Mouse (Mus musculus) urinary bladder, postnatal 36 days (tissue): Measurements from ENCODE around the gene Tsg101.
"Not testable (repeated sequence)": the region's sequence is repeated elsewhere in the genome, so short reads cannot be mapped to it uniquely, and the experiment has no call there.

Experiments used
- DNase-seq, 2 experiments: peaks; one replicate each; pipeline ENCODE4 v3.0.0; 2022; ENCODE audit warnings: low spot score in 2 of 2, mixed read lengths in 1 of 2

Tsg101 gene

DNA sequence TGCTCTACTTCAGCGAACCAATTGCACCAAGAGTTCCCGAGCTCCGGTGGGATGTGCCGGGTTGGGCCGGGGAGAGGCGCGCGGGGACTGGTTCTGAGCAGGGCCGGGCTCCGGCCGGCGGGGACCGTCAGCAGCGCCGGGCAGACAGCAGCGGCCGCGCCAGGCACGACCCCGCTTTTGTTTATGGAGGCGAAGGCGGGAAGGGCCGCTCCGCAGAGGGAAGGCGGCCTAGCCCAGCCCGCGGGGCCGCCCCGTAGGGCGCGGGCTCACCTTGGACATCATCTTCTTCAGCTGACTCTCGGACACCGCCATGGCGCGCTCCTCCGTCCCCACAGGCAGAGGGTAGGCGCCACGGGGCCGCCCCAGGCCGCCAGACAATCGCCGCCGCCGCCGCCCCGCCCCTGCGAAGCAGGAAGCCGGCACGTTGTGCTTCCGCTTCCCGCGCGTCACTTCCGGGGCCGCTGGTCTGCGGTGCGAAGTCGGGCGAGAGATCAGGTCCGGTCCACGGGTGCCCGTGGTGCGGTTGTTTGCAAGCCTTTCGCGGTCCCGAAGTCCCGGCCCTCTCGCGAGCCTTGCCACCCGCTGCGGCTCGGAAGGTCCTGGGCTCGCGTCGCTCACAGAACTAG lies at the start of gene Tsg101:
TSS of gene Tsg101 (minus strand) at position 419 of the 626 bp plus-strand sequence.
- peak; percentile 90 to 91 for DNase-seq

DNA sequence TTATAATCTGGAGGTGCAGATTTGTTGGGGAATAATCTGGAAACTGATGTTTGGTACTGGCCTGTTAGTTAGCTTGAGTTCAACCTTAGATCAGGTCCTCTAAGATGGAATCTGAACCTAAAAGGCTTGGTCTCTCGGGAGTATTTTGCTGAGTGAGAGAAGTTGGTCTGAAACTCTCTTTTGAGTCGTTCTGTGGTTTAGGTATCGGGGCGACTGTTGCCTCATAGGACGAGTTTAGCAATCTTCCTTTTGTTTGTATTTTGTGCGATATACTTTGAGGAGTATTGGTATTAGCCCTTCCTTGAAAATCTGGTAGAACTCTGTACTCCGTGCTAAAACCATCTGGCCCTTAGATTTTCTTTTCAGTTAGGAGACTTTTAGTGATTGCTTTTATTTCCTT lies 44.3 kb upstream of the Tsg101 start:
- no peak for DNase-seq

DNA sequence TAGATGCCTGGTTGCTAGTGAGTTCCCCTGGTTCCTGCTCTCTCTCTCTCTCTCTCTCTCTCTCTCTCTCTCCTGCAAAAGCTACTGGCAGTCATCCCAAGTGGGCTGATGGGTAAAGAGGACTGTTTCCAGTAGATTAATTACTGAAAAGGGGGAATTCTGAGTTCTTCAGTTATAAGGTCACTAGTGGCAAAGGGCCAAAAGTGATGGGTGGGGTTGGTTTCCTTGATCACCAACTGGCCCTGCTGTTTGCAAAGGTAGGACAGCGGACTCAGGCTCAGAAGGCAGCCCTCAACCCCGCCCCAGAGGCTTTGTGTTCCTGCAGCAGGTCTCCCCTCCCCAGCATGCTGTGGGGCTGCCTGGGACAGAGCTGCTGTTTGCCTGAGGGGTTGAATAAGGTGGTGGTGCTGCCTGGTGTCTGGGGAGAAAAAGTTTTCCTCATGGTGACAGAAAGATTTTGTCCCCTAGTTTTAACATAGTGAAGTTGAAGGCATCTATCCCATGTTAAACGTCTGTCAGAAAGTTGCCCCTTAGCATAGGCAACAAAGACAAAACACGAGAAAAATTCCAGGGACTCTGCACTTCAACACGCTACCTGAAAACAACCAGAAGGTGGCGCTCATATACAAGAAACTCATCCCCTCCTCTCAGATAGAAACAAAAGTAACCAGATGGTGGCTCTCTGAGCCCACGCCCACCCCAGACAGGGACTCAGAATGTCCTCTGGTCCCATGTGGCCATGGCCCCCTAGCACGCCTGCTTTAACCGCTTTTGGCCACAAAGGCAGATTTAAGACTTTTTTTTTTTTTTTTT lies 43.2 kb upstream of the Tsg101 start:
- DNase-seq = peak; percentile 35 to 51

DNA sequence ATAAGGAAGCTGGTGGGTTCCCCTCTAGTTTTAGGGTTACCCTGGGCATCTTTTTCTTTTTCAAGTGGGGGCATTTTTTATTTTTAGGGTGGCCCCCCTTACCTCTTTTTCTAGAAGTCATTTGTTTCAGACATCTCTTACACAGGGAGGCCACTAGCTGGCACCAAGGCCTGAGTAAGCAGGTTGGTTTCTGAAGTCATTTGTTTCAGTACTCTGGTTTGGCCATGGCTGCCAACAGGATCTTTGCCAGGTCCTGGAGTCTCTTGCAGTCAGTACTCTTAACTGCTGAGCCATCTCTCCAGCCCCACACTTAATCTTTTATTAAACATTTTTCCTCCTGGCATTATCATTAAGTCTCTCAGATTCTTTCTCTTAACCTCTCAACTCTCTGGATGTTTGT lies 42.4 kb upstream of the Tsg101 start:
- no peak for DNase-seq

DNA sequence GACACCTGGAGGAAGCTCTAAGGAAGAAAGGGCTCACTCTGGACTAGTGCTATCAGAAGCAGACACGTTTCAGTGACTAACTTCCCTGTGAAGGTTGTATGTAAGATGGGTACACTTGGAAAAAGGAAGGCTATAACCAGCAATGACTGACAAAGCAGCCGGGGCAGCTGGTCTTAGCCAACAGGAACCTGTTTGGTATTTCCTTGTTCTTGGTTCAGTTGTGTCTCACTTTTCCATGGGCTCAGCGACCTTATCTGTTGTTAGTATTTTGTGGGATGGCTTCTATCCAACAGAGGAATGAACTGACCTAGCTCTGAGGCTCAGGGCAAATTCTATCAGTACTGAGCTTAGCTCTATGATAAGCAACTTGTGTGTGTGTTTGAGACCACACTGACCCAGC lies 41.2 kb upstream of the Tsg101 start:
- no peak for DNase-seq

GRCm38 (mm10) chr7:46958853-46959252 lies 39.1 kb upstream of the Tsg101 start:
- DNase-seq = no peak

- peak; percentile 94 to 95 for DNase-seq
These were observed 38.3 kb upstream of the Tsg101 start, which contains the start of gene Uevld for GRCm38 (mm10) chr7:46957831-46958691. TSS of gene Uevld (minus strand) at chr7:46958527.

DNA sequence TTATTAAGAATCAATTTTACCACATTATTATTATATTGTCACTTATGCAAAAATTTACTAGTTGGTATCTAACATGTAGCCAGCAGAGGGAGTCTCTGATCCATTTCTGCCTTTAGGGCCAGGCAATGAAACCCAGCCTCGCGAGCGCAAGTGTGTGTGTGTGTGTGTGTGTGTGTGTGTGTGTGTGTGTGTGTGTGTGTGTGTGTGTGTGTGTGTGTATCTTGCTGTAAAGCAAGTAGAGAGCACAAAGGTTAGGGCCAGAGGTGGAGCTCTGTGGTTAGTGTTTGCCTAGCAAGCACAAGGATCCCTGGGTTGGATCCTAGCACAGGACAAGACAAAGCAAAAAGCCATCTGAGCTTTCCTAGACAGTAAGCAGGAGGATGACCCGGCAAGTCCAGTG lies 16.1 kb upstream of the Tsg101 start:
- DNase-seq = peak in 1 of 2 experiments; percentile 13

GRCm38 (mm10) chr7:46934788-46935187 lies 15.0 kb upstream of the Tsg101 start:
- DNase-seq = no peak

DNA sequence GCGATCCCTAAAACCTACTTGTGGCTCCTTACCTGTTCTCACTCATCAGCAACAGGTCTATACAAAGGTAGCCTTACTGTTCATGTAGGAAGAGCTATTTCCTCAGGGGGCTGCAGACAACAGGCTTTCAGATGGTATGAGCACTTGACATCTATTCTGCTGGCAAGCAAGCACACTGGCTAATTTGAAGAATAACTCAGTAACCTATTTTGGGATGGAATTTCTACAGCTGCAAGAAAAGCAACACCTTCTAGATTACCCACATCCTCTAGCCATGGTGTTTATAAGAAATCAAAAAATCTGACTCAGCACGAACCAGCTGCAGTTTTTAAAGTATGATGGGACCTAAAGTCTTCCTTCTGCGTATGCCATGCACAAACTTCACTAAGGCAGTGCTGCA lies 11.6 kb upstream of the Tsg101 start:
- no peak for DNase-seq

GRCm38 (mm10) chr7:46928291-46928690 lies 8.5 kb upstream of the Tsg101 start:
- no peak for DNase-seq

- no peak for DNase-seq
These were observed 2.3 kb upstream of the Tsg101 start for GRCm38 (mm10) chr7:46922075-46922474.

DNA sequence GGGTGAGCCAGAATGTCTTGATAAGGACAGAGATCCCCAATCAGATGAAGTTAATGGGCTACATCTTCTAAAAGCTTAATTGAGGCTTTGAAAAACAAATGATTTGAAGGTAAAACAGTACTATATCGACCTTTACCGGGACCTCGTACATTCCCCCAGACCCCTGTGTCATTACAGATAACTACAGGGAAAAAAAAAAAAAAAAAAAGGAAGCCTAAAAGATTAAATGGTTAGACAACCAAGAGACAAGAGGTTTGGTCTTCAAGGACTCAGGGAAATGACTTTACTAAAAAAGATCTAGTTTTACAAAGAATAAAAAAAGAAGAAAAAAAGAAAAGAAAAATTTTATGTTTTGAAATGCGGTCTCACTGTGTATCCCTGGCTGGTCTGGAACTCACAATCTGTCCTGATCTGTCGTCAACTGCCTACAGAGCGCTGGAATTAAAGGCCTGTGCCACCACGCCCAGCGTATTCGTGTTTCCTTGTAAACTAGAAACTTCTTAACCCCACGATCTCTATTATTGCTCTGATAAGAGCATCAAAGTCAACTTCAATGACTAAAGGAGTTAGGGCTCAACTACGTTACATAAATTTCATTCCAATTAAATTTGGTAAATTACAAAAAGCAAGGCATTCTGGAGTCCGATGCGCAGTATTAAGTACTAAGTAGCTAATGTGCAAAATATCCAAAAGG lies 944 bp downstream of the Tsg101 start:
- DNase-seq = no peak

GRCm38 (mm10) chr7:46916376-46916775 lies 3.4 kb downstream of the Tsg101 start:
- no peak for DNase-seq

DNA sequence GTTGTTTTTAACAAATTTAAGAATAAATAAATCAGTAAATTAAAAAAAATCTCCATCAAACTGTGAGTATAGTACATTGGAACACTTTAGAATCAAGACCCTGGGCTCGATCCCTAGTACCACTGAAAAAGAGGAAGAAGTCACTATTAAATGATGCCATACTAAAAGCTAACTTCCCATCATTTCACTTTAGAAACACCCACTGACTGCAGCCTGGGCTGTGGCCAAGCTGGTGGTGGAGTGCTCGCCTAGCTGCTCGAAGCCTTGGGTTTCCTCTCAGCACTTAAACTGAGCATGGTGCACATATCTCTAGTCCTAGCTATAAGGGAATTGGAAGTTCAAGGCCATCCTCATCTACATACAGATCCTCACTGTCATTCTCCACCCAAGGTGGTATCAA lies 8.5 kb downstream of the Tsg101 start:
- no peak for DNase-seq

DNA sequence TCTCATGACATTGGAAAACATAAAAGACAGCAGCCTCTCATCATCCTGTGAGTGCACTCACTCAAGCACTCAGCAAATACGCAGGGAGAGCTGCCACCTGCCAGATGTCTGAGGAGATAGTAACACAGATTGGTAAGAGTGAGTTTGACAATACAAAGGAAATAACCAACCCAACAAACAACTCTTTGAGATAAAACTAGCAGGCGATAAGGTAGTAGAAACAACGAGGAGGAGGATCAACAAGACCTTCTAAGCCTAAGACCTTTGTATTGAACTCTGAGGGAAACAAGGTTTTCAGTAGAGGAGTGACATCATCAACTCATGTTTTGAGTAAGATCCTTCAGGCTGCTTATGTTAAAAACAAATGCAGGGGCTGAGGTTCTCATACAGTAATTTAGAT lies 20.4 kb downstream of the Tsg101 start:
- no peak for DNase-seq

DNA sequence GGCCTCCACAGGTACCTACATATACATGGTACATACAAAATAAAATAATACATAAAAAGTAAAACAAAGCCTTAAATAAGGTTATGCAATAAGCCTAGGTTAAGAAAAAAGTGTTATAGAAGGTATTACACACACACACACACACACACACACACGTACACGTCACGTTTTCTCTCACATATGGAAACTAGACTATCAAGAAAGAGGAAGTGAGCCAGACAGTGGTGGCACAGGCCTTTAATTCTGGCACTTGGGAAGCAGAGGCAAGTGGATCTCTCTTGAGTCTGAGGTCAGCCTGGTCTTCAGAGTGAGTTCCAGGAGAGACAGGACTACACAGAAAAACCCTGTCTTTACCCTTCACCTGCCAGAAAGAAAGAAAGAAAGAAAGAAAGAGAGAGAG lies 24.3 kb downstream of the Tsg101 start:
- no peak for DNase-seq

GRCm38 (mm10) chr7:46883304-46883703 lies 36.5 kb downstream of the Tsg101 start:
- DNase-seq = no peak

DNA sequence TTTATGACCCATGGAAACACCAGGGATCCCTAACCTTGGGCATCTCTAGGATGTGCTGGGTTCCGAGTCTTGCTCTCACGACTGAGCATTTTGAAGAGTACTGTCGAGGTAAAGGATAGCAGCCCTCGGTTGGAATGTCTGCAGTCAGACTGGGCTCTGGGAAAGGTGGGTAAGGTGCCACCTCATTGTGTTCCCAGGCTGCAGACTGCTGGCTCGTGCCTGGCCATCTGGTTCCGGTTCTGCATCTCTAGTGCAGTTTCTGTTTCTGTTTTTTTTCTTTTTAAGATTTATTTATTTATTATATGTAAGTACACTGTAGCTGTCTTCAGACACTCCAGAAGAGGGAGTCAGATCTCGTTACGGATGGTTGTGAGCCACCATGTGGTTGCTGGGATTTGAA lies 37.8 kb downstream of the Tsg101 start:
- DNase-seq = not testable (repeated sequence)

DNA sequence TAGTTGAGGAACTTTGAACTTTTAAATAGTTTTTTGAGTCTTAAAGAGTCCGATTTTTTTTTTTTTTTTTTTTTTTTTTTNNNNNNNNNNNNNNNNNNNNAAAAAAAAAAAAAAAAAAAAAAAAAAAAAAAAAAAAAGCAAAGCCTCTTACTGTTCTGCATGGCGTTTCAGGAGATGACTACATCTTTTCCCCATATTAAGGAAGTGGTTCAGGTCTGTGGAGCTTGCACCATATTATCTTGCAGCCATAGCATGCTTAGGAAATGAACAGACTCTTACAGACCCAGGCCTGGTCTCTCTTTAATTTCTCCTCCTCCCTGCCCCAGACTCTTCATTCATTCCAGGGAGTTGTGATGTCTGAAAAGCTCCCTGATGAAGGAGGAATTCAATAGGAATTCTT lies 38.8 kb downstream of the Tsg101 start:
- DNase-seq = no peak

DNA sequence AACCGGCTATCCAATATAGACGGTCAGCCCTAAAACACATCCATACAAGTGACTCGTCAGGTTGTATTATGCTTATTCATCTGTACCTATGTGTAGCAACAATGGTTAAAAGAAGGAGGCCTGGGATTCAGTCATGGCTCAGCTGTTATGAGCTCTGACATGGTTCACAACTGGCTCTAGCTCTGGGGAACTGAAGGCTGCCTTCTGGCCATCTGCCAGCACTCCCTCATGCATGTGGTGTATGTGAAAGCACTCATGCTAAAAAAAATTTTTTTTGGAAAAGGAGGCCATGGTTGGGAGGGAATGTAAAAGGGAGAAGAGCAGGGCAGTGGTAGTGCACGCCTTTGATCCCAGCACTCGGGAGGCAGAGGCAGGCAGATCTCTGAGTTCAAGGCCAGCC lies 39.9 kb downstream of the Tsg101 start:
- no peak for DNase-seq

GRCm38 (mm10) chr7:46877255-46877654 lies 42.5 kb downstream of the Tsg101 start:
- DNase-seq = no peak
